Mouse (Mus musculus) cerebellum, adult 9-11 months (tissue): ENCODE results near the gene Abcg5.

Source experiments
- DNase-seq: peaks from one replicate; pipeline ENCODE4 v3.0.0; 2022

Abcg5 gene

DNA sequence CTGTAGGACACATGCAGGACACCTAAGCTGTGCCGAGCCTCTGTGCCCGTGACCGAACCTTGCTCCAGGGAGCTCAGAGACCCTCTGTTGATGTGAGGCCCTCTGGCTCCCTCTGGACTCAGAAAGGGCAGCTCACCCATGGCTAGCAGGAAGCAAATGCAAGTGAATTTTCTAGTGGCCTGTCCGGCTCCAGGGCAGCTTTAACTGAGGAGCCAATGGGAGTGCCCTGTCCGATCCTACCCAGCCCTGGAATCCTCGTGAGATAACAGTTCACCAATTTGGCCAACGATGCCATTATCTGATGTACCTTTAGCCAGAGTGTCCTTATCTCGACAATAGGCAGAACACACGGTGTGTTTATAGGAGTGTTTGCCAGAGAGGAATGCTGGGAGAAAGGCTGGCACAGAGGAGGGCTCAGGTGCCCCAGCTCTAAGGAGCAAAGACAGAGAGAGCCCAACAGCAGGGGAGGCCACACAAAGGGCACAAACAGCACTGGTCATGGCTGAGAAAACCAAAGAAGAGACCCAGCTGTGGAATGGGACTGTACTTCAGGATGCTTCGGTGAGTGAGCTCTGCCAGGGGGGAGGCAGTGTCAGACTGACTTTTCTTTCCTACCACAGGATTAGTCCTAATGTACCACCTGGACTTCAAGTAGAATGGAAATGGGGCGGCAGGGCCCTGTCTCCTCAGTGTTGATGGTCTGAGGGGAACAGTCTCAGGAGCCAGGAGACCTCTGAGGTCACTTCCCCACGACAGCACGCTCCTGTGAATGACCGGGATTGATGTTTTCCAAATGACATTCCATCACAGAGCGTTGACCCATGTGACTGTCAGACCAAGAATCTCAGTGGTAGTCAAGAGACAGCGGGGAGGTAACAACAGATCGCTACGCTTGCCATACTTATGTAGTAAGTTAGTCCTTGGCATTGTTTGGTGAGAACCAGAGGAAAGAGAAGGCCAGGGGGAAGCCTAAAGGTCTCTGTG lies at the start of gene Abcg5:
Gene Abcg5, minus strand, starts transcription at position 278 of the 984 bp plus-strand sequence.
- no peak for DNase-seq

DNA sequence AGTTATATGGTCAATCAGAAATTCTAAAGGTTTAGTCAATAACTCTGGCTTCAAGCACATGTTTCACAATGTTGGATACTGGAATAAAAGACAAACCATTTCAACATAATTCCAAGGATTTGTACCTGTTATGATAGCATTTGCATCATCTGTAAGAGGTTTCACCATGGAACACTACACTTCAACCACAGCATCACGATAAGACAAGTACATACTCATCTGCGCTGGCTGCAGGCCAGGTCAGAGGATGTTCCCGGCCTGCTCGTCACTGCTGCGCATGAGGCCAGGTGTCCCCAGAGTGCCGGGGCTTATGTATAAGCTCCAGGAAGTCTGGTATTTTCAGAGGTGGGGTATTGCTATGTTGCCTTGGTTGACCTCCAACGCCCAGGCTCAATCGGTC lies 49.8 kb upstream of the Abcg5 start:
- no peak for DNase-seq

DNA sequence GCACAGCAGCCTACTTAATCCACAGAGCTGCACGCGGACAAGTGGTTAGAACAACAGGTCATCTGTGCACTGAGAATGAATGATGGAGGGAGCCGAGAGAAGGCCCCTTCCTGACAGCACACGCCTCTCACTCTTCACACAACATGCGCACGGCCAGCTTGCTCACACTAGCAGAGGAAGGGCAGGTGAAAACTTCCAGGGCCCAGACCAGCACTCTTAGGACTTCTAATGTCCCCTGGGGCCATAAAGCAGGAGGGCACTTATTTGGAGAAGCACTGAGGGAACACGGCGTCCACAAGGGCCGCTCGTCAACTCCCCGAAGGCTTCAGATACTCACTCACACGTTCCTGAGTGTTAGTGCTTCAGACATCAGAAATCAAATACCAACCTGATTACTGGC lies 48.5 kb upstream of the Abcg5 start:
- no peak for DNase-seq

DNA sequence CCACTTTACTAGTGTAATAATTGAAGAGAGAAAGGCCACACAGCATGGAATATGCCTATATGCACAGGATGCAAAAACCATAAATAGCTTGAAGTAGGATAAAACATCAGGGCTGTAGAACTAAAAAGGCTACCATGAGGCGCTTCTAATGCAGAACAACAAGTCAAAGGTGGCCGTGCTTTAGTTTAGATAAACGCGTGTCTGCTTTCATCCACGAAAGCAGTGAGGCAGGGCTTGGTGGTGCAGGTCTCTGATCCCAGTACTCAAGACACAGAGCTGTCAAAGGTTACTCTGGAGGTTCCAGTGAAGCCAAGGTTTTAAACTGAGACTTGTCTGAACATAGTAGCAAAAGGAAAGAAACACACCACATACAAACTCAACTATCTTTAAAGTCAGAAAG lies 46.3 kb upstream of the Abcg5 start:
- no peak for DNase-seq

DNA sequence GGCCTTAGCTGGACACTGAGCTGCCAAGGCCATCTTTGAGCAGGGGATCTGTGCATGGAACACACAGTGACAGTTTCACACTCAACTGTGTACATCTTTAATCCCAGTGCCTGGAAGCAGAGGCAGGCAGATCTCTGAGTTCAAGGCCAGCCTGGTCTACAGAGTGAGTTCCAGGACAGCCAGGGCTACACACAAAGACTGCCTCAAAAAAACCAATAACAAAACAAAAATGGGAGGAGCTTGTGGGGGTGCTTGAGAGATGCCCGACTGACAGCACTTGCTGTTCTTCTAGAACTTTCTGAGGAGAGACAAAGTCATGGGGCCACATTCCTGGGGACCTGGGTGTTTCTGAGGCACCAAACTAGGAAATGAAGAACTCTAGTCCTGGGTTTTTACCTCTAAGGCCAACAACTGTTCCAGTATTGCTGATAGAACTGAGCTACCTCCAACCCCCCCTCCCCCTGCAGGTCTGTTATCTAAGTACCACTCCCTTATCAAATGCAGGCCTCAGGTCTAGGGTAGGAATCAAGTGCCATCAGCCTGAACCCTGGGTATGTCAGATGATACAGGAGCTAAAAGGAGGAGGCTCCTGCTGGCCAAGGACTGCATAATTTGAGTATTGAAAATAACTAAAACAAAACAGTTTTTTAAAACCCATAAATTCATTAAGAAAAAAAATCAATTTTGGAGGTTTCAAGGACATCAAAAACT lies 45.5 kb upstream of the Abcg5 start:
- no peak for DNase-seq

DNA sequence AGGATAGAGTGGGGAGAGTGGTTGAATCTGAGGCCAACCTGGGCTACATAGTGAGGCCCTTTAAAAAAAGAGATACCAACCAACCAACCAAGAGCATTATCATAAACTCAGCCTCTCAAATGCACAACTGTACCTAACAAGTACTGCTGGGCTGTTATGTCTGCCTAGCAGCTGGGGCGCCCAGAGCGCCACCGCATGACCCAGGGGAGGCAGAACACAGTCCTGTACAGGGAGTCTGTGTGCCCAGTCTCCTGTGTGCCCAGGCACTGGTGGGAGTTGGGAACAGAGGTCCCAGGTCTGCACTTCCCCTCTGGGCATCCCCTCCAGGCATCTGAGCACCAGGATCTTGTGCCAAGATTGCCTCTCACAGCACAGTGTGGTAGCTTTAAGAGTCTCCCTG lies 42.4 kb upstream of the Abcg5 start:
- DNase-seq = no peak

DNA sequence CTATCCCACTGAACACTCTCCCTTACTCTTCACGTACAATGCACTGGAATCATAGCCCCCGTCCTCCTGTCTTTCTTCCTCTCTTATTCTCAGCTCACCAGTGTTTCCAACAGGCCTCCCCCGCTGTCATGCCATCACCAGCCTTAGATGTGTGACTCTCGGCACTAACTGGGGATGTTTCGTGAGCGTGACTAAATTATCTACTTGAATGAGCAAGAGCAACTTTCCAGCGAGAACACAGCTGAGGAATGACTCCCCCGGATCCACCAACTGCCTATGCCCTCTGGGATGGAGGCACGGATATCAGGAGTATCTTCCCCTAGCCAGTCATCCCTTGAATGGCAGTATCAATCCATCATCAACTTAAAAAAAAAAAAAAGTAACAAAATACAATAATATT lies 41.2 kb upstream of the Abcg5 start:
- no peak for DNase-seq

DNA sequence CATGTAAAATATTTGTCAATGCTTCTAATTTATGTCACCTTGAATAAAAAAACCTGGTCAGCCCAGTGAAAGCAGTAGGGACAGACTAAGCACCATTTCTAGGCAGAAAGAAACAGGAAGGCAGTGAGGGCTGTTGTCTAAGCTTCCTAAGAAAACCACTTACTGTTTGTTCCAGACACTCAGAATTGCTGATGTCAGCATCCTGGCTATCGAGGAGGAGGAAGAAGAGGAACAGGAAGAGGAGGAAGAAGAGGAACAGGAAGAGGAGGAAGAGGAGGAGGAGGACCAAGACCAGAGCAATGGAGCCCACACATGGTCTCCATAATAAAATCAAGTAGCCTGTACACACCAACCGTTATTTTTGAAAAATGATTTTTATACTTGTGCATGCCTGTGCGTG lies 36.3 kb upstream of the Abcg5 start:
- no peak for DNase-seq

DNA sequence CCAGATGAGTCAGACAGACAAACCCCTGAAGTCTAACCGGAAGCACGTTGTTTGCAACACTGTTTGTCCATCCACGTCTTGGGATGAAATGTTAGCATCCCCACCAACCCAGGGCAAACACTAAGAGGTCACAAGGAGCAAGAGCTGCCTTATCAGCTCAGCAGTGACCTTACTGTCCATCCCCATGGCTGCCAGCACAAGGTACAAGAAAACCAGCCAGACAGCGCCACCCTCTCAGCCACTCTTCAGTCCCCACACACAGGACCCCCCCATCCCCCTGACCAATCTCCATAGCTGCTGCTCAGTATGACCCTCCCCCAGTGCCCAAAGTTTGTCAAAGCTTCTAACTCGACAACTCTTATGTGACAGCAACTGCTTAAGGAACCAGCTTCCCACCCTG lies 34.6 kb upstream of the Abcg5 start:
- DNase-seq = no peak

DNA sequence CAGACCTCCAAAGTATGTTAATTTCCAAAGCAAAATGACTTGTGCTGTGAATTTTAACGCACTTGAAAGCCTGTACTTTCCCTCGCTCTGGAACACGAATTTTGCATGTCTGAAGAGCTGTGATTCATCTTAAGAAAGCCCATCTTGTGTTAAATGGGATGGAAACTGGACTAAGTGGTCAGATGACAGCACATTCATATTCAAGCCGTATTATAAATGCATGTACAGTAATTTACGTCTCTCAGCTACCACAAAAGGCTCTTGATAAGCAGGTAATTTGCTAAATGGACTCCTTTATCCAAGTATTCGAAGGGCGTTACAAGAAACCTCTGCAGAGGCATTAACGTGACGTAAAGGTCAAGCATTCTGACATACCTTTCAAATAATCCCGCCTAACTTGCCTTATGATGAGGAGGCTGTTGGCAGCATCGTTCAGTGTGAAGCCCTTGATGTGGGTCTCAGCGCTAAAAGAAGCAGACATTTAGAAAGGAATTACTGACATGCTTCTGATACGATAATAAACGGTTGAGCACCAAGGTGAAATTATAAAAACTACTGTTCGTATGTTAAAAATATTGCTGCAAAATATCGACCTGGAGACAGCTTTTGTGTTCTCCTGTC lies 33.6 kb upstream of the Abcg5 start:
- DNase-seq = no peak

DNA sequence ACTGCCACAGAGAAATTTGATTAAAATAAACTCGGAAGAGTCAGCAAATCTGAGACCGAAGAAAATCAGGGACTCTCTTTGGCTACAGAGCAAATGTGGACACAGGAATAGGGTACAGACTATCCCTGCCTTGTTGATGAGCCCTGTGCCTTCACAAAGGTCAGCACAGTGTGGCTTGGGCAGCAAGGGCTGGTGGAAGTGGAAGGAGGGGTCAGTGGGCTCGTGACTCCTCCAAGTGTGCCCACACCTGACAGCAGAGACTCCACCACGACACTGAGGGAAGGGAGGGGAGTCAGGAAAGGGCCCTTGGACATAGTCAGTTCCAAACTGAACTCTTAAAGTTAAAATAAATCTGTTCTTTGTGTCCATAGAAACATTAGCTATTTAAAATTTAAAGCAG lies 32.1 kb upstream of the Abcg5 start:
- DNase-seq = no peak

DNA sequence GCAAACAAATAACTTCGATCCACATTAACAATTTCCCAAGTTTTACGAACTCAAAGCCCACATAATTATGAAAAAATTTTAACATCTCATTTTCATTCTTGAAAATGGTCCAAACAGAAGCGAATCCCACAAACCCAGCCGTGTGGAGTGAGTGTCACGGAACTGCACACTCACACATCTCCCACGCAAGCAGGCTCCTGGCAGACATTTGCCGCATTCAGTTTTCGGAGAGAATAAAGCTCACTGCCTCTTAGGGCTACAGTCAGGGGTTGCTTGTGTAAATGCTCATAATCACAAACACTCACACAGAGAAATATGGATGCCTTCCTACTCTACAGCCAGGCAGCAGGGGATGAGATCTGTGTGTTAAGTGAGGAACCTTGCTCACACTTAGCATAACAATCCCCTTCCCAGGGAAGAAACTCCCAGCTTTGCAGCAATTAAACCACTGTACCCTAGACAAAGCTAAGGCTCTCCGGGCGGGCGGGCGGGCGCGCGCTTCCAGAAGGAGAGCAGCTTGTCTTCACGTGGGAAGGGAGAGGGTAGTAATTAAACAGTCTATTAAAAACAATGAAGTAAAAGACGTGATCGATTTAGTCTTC lies 30.9 kb upstream of the Abcg5 start:
- DNase-seq = no peak

DNA sequence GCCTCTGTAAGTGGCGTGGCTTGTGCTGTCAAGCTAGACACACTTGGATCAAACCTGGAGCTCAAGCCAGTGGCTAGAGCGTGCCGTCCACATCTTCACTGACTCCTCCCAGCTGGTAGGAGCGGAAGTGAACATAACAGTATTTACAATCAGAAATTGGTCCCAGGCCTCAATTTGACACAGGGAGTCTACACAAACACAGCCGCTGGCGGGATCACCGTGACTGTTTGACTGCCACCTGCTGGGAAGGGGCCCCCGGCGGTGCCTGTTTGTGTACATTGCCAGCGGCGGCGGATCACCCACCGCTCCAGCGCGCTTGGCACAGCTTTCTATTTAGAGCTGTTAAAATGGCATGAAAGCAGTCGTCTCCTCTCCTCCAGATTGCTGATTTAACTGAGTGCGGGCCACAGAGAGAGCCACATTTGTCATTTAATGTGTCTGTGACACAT lies 26.6 kb upstream of the Abcg5 start:
- DNase-seq = no peak

DNA sequence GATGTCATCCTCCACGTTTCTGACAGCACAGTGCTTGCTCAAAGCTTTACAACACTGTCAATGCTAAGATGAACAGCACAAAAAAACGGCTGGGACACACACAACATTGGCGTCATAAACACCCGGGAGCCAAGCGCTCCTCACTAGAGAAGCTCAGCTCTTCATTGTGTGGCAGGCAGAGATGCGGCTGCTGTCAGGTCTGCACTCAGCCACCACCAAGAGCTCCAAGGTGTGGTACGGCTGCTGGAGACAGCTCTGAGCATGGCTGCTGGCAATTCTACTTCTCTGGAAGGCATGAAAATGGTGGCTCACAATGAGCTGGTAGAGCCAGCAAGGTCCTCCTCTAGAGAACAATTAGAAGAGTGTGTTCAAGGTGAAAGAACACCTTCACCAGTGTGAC lies 26.0 kb upstream of the Abcg5 start:
- DNase-seq = no peak

DNA sequence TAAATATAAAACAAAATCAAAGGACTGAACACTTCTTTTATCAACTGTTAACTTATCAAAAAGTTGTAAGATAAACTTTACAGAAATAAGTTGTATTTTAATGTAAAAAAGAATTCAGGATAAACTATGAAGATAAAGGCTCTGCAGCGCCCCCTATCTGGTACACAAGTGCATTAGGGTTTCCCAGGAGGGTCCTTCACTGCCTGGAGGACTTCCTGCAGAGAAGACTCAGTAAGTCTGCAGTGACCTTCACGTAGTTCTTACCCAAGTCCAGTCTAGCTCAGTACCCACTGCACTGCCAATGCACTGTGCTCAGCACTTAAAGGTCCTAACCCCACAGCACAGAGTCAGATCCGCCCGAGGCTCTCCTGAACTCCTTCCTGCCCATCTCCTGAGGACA lies 24.6 kb upstream of the Abcg5 start:
- DNase-seq = no peak

DNA sequence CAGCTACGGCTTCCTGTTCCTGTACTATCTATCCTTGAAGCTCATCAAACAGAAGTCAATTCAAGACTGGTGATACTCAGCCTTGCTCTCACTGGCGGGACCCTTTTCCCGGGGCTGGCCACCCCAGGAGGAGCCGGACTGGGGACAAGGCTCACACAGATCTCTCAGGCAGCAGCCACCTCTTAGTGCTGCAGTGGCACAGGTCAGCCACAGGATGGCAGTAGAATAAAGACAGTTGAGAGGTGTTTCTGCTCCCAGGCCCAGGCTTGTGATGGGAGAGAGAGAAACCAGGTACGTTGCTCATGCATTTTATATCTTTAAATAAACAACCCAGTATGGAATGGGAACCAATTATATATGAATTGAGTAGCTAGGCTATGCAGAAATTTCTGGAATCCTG lies 15.9 kb upstream of the Abcg5 start:
- peak; percentile 51 for DNase-seq

DNA sequence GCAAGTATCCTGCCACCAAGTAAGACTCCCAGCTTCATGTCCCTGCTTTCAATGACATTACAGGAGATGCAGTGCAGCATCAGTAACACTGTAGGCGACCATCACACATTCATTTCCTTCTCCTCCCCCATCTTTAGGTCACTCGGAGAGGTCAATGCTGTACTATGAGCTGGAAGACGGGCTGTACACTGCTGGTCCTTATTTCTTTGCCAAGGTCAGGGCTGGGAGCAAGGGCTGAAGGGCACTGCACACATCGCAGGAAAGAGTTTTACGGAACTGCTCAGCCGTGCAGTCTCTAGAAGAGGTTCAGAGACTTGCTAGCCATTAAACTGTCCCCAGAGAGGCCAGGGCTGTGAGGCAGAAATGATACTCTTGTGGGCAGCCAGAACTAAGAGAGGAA lies 13.7 kb upstream of the Abcg5 start:
- DNase-seq = no peak

DNA sequence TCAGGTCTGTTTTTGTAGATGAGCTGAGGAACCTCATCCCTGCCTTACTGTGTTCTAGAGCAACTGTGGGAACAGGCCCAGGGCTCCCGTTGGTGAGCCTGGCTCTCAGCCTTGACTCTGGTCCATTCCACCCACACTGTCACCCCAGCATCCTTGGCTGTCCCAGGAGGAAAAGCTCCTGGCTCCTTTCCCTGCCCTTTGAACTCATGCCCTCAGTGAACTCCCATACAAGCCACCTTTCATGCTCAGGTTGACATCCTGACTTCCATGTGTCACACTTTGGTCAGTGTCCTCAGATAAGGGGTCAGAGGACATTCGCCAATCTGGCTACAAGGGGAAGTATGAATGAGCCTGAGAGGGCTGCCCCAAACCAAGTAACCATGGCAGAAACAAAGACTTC lies 10.9 kb upstream of the Abcg5 start:
- no peak for DNase-seq

DNA sequence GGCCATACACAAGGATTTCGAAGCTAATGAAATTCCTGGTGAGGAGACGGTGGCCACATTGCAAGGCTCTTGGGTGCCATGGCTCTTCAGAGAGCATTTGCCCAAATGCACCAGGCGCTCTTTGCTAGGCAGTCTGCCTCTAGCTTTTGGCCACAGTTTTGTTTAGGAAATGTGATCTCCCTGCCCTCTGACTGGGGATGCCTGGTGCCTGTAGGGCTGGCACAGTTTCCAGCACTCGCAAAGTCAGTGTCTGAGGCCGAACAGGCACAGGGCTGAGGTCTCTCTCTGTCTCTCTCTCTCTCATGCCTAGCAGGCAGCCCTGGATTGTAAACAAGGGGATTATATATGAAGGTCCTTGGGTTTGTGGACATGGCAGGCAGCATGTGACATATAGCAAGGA lies 7.3 kb upstream of the Abcg5 start:
- no peak for DNase-seq

DNA sequence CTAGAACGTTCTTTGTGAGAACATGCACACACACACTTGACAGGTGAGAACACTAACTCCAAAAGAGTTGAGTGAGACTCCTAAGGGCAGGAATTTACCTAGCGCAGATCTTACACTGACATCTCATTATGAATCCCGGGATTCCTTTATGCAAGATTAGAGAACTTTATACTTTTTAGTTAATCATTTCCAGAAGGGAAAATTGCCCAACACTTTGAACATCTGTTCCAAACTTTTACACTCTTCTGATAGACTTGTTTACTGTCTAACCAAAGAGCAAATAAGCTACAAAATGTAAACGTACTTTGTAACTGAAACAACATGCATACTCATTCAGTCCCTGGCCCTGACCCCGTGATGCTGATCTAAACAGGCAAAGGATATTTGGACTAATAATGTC lies 6.5 kb upstream of the Abcg5 start:
- no peak for DNase-seq

DNA sequence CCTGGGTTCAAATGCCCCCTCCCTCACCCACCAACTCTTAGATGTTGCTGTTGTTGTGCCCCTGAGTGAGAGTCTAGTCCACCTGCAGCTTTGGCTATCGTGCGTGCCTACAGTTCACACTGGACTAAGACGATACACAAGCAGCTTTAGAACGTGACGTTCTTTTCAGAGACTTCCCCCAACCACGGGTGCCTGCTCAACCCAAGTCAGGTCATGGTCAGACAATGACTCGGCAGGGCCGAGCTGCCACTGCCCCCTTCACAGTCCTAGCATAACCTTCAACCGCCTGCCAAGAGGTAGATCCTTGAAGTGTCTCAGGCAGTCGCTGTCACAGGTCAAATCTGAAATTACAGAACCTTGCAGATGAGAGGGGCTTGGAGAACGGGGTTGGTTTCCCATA lies 6.0 kb upstream of the Abcg5 start:
- no peak for DNase-seq

DNA sequence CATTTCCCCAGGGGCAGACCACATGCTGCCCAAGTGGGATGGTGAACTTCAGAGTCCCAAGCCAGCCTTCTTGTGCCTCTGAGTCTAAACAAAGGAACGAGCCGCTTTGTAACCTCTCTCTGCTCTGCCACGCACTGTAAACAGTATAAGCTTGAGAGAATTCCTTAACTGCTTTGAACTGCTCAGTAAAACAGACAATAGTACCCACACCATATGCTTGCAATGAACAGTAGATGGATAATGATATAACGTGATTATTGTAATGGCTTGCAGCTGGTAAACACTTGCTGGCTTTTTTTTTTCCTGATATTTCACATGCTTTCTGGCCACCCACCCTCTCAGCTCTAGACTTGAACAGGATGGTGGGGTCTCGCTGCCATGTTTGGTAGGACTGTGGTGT lies 5.2 kb upstream of the Abcg5 start:
- DNase-seq = no peak

DNA sequence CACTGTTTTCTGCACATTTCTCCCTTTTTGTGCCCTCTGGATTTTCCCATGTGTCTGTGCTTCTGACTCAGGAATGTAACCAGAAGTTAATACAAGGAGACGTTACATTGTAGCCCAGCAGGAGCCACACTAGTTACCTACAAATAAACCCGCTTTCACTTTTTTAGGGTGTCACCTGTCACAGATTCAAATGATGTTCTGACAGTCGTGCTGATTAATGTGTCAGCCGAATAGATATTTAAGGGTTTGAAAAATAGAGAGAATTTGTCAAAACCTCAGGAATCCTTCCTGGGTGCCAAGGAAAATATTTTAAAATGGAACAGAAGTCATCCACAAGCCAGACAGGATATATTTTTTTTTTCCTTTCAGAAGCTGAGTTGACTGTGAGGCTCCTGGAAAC lies 2.5 kb upstream of the Abcg5 start:
- no peak for DNase-seq
